Mouse (Mus musculus): ENCODE data around the gene Slc29a2. TPM values are rescaled to one million over a fixed set of nuclear protein-coding genes. Genes with fewer than 3 reads are reported as not detected.

The Slc29a2 gene
- total and polyA plus RNA-seq, 3 experiments = 2.1 to 6.6 (median 4.2) TPM

- peak; percentile 67 for DNase-seq (ENCODE audit: extremely low read depth)
- TF ChIP-seq UBTF (IDR thresholded peaks at IDR 0.05; ENCODE audit: low read depth, low read length) (no peak), MAZ (IDR thresholded peaks at IDR 0.05; ENCODE audit: low read depth, low read length) (0 out of 2 replicates have a peak, but pooled peaks have one; percentile 50), NRF1 (IDR thresholded peaks at IDR 0.05; ENCODE audit: low read depth, low read length) (0 out of 2 replicates have a peak, but pooled peaks have one; percentile 4), MXI1 (IDR thresholded peaks at IDR 0.05; ENCODE audit: low read depth, low read length) (no peak), TCF12 (IDR thresholded peaks at IDR 0.05; ENCODE audit: low read depth, low read length) (no peak; the same call in 1 of the 2 replicates), MAX (IDR thresholded peaks at IDR 0.05; ENCODE audit: low read length) (no peak), HCFC1 (IDR thresholded peaks at IDR 0.05; ENCODE audit: low read depth, low read length) (no peak), CHD1 (IDR thresholded peaks at IDR 0.05; ENCODE audit: low read depth, low read length) (no peak), MYC (IDR thresholded peaks at IDR 0.05; ENCODE audit: low read depth, low read length) (no peak), RAD21 (IDR thresholded peaks at IDR 0.05; ENCODE audit: low read depth, low read length) (peak; percentile 92), POLR2AphosphoS2 (IDR thresholded peaks at IDR 0.05; ENCODE audit: low read depth, low read length) (no peak), NELFE (IDR thresholded peaks at IDR 0.05; ENCODE audit: low read depth, low read length) (peak; percentile 29; the same call in 1 of the 2 replicates), GABPA (IDR thresholded peaks at IDR 0.05; ENCODE audit: insufficient replicate concordance, low read depth, low read length) (no peak), POLR2A (IDR thresholded peaks at IDR 0.05; ENCODE audit: low read depth, low read length) (no peak), TBP (conservative IDR thresholded peaks at IDR 0.05; ENCODE audit: low read depth, low read length) (no peak), PAX5 (IDR thresholded peaks at IDR 0.05; ENCODE audit: low read length) (no peak), USF2 (conservative IDR thresholded peaks at IDR 0.05; ENCODE audit: low read depth, low read length) (no peak), BHLHE40 (IDR thresholded peaks at IDR 0.05; ENCODE audit: low read depth, low read length) (no peak), ZKSCAN1 (IDR thresholded peaks at IDR 0.05; ENCODE audit: borderline replicate concordance, low read depth, low read length) (no peak), JUN (IDR thresholded peaks at IDR 0.05; ENCODE audit: insufficient read depth, low read depth, low read length) (no peak), ZC3H11A (IDR thresholded peaks at IDR 0.05; ENCODE audit: low read depth, low read length) (peak; percentile 74), SIN3A (IDR thresholded peaks at IDR 0.05; ENCODE audit: low read length) (peak; percentile 26; the same call in 1 of the 2 replicates), CTCF (conservative IDR thresholded peaks at IDR 0.05 in 1 of 2, IDR thresholded peaks at IDR 0.05 in 1 of 2; ENCODE audit: low read depth in 2 of 2, low read length in 2 of 2) (peak; percentile 70 to 99), ZMIZ1 (IDR thresholded peaks at IDR 0.05; ENCODE audit: low read depth, low read length) (no peak), EP300 (IDR thresholded peaks at IDR 0.05; ENCODE audit: low read length) (no peak), MAFK (IDR thresholded peaks at IDR 0.05; ENCODE audit: insufficient replicate concordance, low read length) (no peak), IRF4 (IDR thresholded peaks at IDR 0.05; ENCODE audit: low read depth, low read length) (no peak), ETS1 (conservative IDR thresholded peaks at IDR 0.05; ENCODE audit: low read depth, low read length) (no peak), USF1 (IDR thresholded peaks at IDR 0.05; ENCODE audit: low read depth, low read length) (no peak), SMC3 (IDR thresholded peaks at IDR 0.05; ENCODE audit: low read depth, low read length) (peak; percentile 95)
- Histone ChIP-seq H3K4me1 (ENCODE audit: control insufficient read depth in 1 of 2, insufficient read depth in 2 of 2) (peaks cover 4 to 7% of the 10 kb centered on the region in 2 experiments; a peak in 3 of 4 replicates), H3K36me3 (replicated peaks in 1 of 2; ENCODE audit: control insufficient read depth in 1 of 2, insufficient read depth in 1 of 2, low read length in 1 of 2) (no peaks in the 10 kb centered on the region), H3K9me3 (replicated peaks; ENCODE audit: low read length) (peaks cover 9% of the 10 kb centered on the region), H3K9ac (ENCODE audit: insufficient read depth, low read depth) (no peak overlapping the region), H3K79me2 (replicated peaks; ENCODE audit: control insufficient read depth, extremely low read depth, insufficient read depth, poor library complexity, severe bottlenecking) (no peaks in the 10 kb centered on the region), H3K4me2 (ENCODE audit: insufficient read depth, low read depth, poor library complexity, severe bottlenecking) (peak overlapping the region; percentile 48), H3K27me3 (replicated peaks) (peaks cover 86% of the 10 kb centered on the region), H3K4me3 (replicated peaks in 1 of 3; ENCODE audit: low read depth in 2 of 3, low read length in 2 of 3, poor library complexity in 1 of 3) (no peak overlapping the region), H3K27ac (ENCODE audit: insufficient read depth, low read depth) (no peak overlapping the region)
- in situ Hi-C loops (cut with MboI; ENCODE audit: low pct_ligation_motif_present, low pct_unique_long_range_greater_than_20kb, low sequenced_read_pairs) = no loop called here
- dilution Hi-C loops (cut with MboI; ENCODE audit: extremely low pct_ligation_motif_present, extremely low pct_unique_long_range_greater_than_20kb, low sequenced_read_pairs) = no loop called here
These were observed 21.8 kb upstream of the Slc29a2 start for GRCm38 (mm10) chr19:5001666-5002406.
